Mouse (Mus musculus) kidney, embryonic 16.5 days (tissue): ENCODE results near the gene Nup107. TPM values are rescaled to one million over a fixed set of nuclear protein-coding genes. Genes with fewer than 3 reads are reported as not detected.
A peak's percentile ranks its signal among the peaks of the same experiment; 100 is the strongest.
"Not testable (repeated sequence)": the region's sequence is repeated elsewhere in the genome, so short reads cannot be mapped to it uniquely, and the experiment has no call there.

Experiments used
- ATAC-seq: fragments of 200-750 bp; cut with Nextera tagmentation; 2 replicates; pipeline ENCODE4 v1.8.0; 2017; ENCODE audit warnings: moderate TSS enrichment; ENCODE audit not compliant: low FRiP score, low TSS enrichment
- H3K27ac ChIP-seq: fragments of 300-500 bp; sonication (generic); 2 replicates; pipeline ENCODE4 v1.5.1; 2014; ENCODE audit warnings: low read length
- H3K27me3 ChIP-seq: fragments of 300-500 bp; sonication (generic); 2 replicates; pipeline ENCODE4 v1.6.1; 2014; ENCODE audit warnings: low read length, control low read depth, mixed read lengths; ENCODE audit not compliant: insufficient read depth
- H3K36me3 ChIP-seq: fragments of 300-500 bp; sonication (generic); 2 replicates; pipeline ENCODE4 v1.6.1; 2014; ENCODE audit warnings: low read length, control low read depth, mixed read lengths; ENCODE audit not compliant: insufficient read depth
- H3K4me1 ChIP-seq: fragments of 300-500 bp; sonication (generic); 2 replicates; pipeline ENCODE4 v1.6.1; 2014; ENCODE audit warnings: low read length, control low read depth, mixed read lengths; ENCODE audit not compliant: insufficient read depth
- H3K4me2 ChIP-seq: fragments of 300-500 bp; sonication (generic); replicated peaks from 2 replicates; pipeline ENCODE4 v1.6.1; 2014; ENCODE audit warnings: low read depth, low read length
- H3K4me3 ChIP-seq: fragments of 300-500 bp; sonication (generic); 2 replicates; pipeline ENCODE4 v1.5.1; 2014; ENCODE audit warnings: mild to moderate bottlenecking, low read length
- H3K9ac ChIP-seq: fragments of 300-500 bp; sonication (generic); replicated peaks from 2 replicates; pipeline ENCODE4 v1.6.1; 2014; ENCODE audit warnings: low read length
- H3K9me3 ChIP-seq: fragments of 300-500 bp; sonication (generic); 2 replicates; pipeline ENCODE4 v1.6.1; 2016; ENCODE audit warnings: low read length, control low read depth
- WGBS: fragments of 180-500 bp; shearing (Covaris S2); extraction: QIAGEN DNeasy Blood & Tissue Kit; methylation state at CpG from one replicate; pipeline ENCODE4 v1.1.7; 2014; 5-methylcytosine and 5-hydroxymethylcytosine counted together
- polyA plus RNA-seq: library from polyadenylated mRNA; unstranded; fragments of >200 nt; fragmentation: Nextera tagmentation; extraction: Ambion mirVana; gene quantifications from 2 replicates; pipeline ENCODE4 v1.2.1, GENCODE M21; 2015

Gene Nup107
- polyA plus RNA-seq, 1 experiment from 2014 or later = 64.8 TPM

DNA sequence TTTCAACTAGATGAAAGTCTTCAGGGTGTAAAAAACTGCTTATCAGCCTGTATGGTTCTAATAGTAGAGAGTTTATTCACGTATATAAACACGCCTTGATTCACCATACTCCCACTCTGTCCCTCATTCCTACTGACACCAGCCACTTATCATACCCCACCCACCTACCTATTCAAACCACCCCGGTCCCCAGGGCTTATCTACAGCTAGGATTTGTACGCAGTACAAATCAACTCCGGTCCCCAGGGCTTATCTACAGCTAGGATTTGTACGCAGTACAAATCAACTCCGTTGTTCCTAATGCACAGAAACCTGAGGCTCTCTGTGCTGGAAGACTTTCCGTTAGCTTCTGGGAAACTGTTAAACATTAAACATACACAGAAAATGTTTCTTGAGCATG lies 58.9 kb downstream of the Nup107 start:
- WGBS = 86% methylated on average over 8 of the region's 8 CpGs
- not testable (repeated sequence) for ATAC-seq

DNA sequence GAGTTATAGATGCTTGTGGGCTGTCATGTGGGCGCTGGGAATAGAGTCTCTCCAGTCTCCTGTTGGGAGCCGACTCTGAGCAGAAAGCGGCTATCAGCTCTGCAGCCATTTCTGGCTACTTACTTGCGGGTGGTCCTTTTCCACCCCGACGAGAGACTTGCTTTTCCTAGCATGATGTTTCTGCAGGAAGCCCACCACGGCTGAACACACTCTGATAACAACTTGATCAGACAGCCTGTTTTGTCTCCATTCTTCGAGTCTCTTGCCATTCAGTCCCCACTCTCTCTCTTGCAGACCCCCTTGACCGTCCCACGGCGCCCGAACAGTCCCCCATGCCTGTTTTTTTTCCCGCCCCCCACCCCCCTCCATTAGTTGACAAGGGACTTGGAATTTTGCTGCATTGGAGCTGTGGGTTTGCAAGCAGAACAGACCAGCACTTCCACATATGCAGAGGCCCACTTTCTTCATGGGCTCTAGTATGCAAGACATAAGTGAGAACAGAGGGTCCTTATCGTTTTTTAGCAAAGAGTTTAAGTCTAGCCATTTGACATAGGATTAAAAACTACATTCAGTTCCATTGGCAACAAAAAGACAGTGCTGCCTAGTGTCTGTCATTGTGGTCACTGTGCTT lies 59.4 kb downstream of the Nup107 start:
- Histone ChIP-seq H3K9ac (no peak overlapping the region), H3K4me2 (no peak overlapping the region), H3K27me3 (no peaks in the 10 kb centered on the region), H3K4me3 (no peak overlapping the region), H3K9me3 (no peaks in the 10 kb centered on the region), H3K4me1 (no peaks in the 10 kb centered on the region), H3K27ac (no peak overlapping the region), H3K36me3 (peaks cover 6% of the 10 kb centered on the region; the same call in 1 of the 2 replicates)
- 79% methylated on average over 14 of the region's 14 CpGs for WGBS
- no peak for ATAC-seq

More for the DNA sequence above, 58.9 kb downstream of the Nup107 start:
- H3K9me3 ChIP-seq, H3K27me3 ChIP-seq, H3K27ac ChIP-seq, H3K9ac ChIP-seq, H3K4me3 ChIP-seq, H3K4me1 ChIP-seq, H3K4me2 ChIP-seq, H3K36me3 ChIP-seq: not testable (repeated sequence)

DNA sequence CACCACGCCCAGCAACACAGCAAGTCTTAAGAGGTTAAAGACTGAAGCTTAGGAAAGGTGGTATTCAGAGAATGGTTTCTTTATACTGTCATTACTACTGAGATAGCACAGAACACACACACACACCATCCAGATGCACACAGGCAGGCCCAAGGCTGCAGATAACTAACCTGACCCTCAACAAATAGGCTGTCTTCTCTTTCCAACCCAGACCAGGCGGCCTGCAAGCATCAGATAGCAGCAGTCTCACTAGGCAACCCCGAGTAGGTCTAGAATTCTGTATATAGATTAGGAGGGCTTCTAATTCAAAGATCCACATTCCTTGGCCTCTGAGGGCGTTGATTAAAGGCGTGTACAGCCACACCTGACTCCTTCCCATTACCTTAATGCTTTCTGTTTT lies 60.3 kb downstream of the Nup107 start:
- no peaks in the 10 kb centered on the region for H3K27me3 ChIP-seq
- no peak overlapping the region for H3K27ac ChIP-seq
- H3K36me3 ChIP-seq = peaks cover 6% of the 10 kb centered on the region; the same call in 1 of the 2 replicates
- H3K4me3 ChIP-seq = no peak overlapping the region
- no peaks in the 10 kb centered on the region for H3K4me1 ChIP-seq
- no peak overlapping the region for H3K4me2 ChIP-seq
- H3K9ac ChIP-seq = no peak overlapping the region
- WGBS = 88% methylated on average over 5 of the region's 5 CpGs
- no peak for ATAC-seq
- H3K9me3 ChIP-seq = no peaks in the 10 kb centered on the region

DNA sequence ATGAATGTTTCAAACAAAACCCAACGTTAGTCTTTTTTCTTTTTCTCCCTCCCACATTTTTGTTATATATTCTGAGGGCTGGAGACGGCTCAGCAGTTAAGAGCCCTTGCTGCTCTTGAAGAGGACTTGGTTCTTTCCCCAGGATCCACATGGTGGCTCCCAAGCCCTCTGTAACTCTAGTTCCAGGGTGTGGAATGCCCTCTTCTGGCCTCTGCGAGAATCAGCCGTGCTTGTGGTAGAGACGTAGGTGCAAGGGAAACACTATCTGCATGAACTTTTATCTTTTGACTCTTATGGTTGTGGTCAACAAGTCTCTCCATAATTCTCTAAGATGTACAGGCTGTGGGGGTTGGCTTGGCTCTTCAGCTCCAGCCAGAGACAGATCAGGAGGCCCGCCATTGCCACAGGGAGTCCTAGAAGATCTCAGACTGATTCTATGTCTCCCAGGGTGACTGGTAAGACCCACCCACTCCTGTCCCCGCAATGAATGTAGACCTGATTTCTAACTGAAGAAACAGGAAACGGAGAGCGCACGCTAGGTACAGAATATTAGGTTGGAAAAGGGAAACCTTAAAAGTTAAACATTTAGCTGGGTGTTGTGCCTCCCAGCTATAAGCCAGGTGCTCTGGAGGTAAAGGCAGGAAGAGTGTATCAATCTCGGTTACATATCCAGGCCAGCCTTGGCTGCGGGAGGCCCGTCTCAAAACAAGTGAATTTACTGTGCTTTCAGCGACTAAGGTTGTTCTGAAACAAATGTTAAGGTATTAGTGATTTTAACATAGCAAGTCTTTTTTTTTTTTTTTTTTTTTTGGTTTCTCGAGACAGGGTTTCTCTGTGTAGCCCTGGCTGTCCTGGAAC lies 61.0 kb downstream of the Nup107 start:
- Histone ChIP-seq H3K9me3 (no peaks in the 10 kb centered on the region), H3K27me3 (no peaks in the 10 kb centered on the region), H3K4me3 (no peak overlapping the region), H3K9ac (no peak overlapping the region), H3K36me3 (peaks cover 4% of the 10 kb centered on the region; the same call in 1 of the 2 replicates), H3K4me2 (no peak overlapping the region), H3K27ac (no peak overlapping the region), H3K4me1 (no peaks in the 10 kb centered on the region)
- ATAC-seq = peak; percentile 75
- WGBS = 48% methylated on average over 14 of the region's 15 CpGs

DNA sequence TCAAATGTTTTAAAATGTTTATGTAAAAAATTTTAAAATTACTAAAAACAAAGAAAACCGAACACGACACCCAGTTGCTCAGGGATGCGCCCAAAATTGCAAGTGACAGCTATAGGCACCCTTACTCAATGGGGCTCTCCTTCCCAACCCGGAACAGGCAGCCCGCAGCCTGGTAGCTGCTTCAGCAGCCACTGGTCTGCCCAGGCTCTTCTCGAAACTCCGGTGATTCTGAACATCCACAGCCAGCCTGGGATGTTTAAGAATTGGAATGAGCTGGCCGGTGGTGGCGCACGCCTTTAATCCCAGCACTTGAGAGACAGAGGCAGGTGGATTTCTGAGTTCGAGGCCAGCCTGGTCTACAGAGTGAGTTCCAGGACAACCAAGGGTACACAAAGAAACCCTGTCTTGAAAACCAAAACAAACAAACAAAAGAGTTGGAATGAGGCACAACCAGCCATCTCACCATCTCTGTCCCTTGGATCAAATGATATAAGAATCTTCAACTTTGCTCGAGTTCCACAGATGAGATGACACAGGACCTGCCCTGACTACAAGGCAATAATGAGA lies 61.8 kb downstream of the Nup107 start:
- no peak overlapping the region for H3K9ac ChIP-seq
- no peak overlapping the region for H3K27ac ChIP-seq
- ATAC-seq = no peak
- no peaks in the 10 kb centered on the region for H3K9me3 ChIP-seq
- H3K4me2 ChIP-seq = no peak overlapping the region
- no peaks in the 10 kb centered on the region for H3K4me1 ChIP-seq
- 93% methylated on average over 12 of the region's 12 CpGs for WGBS
- H3K27me3 ChIP-seq = no peaks in the 10 kb centered on the region
- no peak overlapping the region for H3K4me3 ChIP-seq
- H3K36me3 ChIP-seq = no peaks in the 10 kb centered on the region

DNA sequence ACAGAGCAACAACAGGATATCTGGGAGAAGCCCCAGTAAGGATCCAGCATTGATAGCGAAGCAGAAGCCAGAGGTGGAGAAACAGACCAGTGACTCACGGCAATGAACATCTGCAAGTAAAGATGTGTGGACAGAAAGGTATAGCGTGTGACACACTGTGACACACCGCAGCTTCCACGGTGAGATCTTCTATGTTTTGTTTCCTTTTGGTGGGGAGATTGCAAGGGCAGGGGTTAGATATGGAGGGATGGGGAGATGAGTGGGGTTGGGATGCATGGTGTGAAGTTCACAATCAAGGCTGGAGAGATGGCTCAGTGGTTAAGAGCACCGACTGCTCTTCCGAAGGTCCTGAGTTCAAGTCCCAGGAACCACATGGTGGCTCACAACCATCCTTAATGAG lies 62.4 kb downstream of the Nup107 start:
- H3K4me2 ChIP-seq = no peak overlapping the region
- H3K36me3 ChIP-seq = no peaks in the 10 kb centered on the region
- no peaks in the 10 kb centered on the region for H3K4me1 ChIP-seq
- H3K27me3 ChIP-seq = no peaks in the 10 kb centered on the region
- H3K9ac ChIP-seq = no peak overlapping the region
- H3K9me3 ChIP-seq = no peaks in the 10 kb centered on the region
- no peak for ATAC-seq
- H3K27ac ChIP-seq = no peak overlapping the region
- H3K4me3 ChIP-seq = no peak overlapping the region
- 92% methylated on average over 7 of the region's 7 CpGs for WGBS

DNA sequence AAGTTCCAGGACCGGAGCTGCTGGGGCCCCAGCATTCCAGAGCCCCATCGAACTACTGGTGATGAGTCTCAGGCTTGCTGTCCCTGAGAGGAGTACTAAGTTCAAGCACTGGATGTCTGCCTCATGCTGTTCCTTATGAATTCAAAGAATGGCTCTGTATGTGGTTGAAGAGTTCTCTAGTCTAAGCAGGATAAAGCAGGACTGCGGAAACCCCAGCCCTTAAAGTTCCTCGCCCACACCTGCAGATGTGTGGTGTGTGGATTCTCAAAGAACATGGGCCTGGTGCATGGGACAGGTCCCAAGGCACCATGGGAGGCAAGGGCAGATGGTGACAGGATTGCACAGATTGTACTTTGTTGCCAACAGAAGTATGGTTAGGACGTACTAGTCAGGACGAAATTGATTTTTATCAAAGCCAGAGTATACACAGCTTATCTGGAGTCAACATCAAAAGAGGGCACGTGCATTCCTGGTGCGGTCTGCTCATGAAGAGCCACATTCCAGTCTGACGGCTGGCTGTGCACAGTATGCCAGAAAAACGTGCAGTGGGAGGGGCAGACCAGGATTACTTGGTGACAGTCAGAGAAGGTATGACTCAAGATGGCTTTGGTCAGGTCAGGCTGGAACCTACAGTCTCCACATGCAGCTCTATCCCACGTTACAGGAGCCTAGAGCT lies 63.2 kb downstream of the Nup107 start:
- no peak overlapping the region for H3K9ac ChIP-seq
- WGBS = 71% methylated on average over 11 of the region's 11 CpGs
- H3K4me2 ChIP-seq = no peak overlapping the region
- H3K27me3 ChIP-seq = no peaks in the 10 kb centered on the region
- no peak for ATAC-seq
- H3K9me3 ChIP-seq = no peaks in the 10 kb centered on the region
- H3K4me3 ChIP-seq = no peak overlapping the region
- no peaks in the 10 kb centered on the region for H3K36me3 ChIP-seq
- no peak overlapping the region for H3K27ac ChIP-seq
- H3K4me1 ChIP-seq = no peaks in the 10 kb centered on the region

DNA sequence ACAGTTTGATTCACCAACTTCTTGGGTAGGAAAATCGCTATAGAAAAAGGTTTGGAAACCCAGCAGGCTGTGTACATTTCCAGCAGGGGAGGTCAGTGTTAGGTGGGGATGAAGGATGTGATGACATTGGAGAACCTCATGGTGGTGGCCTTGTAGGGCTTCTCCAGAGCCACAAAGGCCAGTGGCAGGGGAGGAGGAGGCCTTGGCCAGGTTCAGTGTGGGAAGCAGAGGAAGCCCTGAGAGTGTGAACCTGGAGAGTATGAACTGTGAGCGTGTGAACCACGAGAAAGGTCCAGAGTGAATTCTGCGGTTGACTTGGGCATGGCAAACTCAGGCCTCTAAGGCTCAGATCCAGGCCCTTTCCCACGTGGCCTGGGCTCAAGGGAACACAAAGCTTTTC lies 63.9 kb downstream of the Nup107 start:
- 78% methylated on average over 5 of the region's 5 CpGs for WGBS
- H3K4me3 ChIP-seq = no peak overlapping the region
- ATAC-seq = no peak

DNA sequence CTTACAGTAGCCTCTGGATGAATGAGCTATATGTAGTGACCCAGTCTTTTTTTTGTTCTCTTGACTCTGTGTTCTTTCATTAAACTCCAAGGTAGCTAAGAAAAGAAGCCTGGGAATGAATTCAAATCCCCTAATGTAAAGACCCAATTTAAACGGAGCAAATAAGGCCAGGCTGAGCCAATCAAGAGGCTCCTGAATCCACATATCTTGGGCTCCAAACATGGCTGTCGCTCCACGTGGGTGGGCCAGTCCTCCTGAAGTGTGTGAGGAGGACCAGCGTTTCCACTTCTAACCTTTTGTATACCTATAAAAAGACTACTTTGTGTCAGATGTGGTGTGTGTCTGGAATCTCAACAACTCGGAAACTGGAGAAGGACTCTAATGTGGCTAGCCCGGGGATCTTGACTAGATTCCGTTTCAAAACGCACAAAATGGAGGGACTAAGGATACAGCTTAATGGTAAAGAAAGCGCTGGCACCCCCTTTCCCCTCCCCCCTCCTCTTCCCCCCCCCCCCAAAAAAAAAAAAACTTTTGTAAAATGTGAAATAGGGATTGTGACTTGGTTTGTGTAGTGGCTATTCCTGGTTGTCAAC lies 64.9 kb downstream of the Nup107 start:
- 78% methylated on average over 9 of the region's 9 CpGs for WGBS
- Histone ChIP-seq H3K4me3 (no peak overlapping the region), H3K9me3 (no peaks in the 10 kb centered on the region; the same call in 1 of the 2 replicates), H3K36me3 (no peaks in the 10 kb centered on the region), H3K4me1 (no peaks in the 10 kb centered on the region), H3K9ac (no peak overlapping the region), H3K27ac (no peak overlapping the region), H3K4me2 (no peak overlapping the region), H3K27me3 (no peaks in the 10 kb centered on the region)
- ATAC-seq = no peak

More for the DNA sequence above, 63.9 kb downstream of the Nup107 start:
- no peak overlapping the region for H3K4me2 ChIP-seq
- no peaks in the 10 kb centered on the region for H3K4me1 ChIP-seq
- no peak overlapping the region for H3K27ac ChIP-seq
- H3K9me3 ChIP-seq = no peaks in the 10 kb centered on the region; the same call in 1 of the 2 replicates
- H3K27me3 ChIP-seq = no peaks in the 10 kb centered on the region
- H3K9ac ChIP-seq = no peak overlapping the region
- no peaks in the 10 kb centered on the region for H3K36me3 ChIP-seq
